Mouse (Mus musculus): Measurements from ENCODE around the gene Hnrnpab. TPM values are rescaled to one million over a fixed set of nuclear protein-coding genes. Genes with fewer than 3 reads are reported as not detected.

The Hnrnpab gene
- total RNA-seq, 2 experiments from 2014 or later: 132 to 133 TPM

DNA sequence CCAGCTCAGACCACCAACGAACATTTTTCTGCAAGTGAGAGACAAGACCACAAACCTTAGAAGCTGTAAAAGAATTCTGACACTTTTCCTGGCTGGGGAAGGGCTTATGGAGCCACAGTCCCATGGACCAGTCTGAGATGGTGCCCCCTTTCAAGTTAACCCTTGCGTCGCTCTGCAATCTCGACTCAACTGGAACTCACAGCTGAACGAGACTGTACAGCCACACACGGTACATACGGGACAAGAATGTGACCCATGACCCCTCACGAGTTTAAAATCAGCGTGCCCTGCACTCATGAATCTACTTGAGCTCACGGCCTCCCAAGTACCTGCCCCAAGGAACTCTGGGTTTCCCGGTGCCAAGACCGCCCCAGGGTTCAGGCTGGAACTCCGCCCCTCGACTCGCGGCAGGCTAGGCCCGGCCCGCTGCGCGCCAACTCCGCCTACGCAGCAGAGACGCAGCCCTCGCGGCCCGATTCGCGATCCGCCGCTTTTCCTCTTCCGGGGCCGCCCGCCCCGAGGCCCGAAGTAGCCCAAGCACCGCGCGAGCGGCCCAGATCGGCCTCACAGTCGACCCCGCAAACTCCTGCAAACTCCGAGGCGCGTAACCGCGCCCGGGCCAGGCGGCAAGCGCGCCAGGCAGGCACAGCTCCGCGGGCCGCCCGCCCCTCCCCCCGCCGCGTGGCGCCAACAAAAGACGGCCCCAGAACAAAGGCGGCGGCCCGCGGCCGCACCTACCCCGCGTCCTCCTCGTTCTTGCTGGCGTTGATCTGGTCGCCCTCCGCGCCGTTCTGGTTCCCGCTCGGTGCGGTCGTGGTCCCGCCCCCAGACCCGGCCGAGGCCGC, 823 bp downstream of the Hnrnpab start:
- DNase-seq: peak; percentile 90 to 95

DNA sequence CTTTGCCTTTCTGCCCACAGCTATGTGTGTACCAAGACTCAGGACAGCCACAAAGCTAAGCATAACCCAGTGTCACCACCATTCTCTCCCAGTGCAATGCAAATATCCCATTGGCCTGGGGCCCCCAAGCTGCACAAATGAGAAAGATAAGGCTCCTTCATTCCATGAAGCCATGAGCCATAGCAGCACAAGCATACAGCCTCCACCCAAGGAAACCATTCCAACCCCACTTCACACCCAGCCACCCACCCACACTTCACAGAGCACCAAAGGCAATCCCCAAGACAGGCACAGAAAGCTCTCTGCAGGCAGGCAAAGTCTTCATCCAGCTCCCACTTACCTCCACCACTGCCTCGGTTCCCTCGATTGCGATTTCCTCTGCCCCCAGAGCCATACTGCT, 4.4 kb downstream of the Hnrnpab start:
- no peak for DNase-seq

DNA sequence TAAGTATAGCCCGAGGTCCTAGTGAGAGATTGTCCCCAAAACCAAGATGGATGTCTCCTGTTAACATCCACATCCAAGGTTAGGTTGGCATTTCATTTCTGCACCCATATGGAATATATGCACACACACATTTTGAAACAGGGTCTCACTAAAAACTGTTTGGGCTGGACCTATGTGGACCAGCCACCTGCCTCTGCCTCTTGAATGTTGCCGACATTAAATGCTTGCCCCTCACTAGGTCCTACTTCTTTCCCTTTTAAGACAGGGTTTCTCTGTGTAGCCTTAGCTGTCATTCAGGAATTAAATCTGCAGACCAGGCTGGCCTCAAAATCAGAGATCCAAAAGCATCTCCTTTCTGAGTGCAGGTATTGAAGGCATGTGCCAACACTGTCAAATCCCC, 9.1 kb downstream of the Hnrnpab start:
- DNase-seq: no peak

DNA sequence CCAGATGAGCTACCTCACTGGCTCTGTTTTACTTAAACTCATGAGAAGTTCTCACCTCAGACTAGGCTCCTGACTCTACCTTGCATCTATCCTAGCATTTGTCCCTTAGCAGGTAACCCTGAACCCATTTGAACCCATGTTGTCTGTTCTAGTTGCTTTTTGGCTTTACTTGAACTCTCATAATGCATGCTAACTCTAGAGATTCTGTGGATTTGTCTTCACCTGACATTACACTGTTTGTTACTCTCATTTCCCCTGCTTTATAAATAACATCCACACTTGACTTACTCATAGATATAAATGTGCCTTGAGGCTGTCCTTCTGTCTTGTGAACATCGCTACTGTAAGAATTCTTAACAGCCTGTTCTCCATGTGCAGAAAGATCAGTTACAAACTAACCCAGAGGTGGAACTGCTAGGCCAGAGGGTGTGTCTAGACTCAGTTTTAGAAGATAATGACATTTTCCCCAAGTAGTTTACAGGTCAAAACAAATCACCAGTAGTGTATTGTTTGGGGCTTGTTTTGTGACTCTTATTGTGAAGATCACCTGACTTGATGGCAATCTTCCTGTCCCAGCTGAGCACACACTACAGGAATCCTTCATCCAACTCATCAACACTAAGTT, 11.1 kb downstream of the Hnrnpab start:
- no peak for DNase-seq

DNA sequence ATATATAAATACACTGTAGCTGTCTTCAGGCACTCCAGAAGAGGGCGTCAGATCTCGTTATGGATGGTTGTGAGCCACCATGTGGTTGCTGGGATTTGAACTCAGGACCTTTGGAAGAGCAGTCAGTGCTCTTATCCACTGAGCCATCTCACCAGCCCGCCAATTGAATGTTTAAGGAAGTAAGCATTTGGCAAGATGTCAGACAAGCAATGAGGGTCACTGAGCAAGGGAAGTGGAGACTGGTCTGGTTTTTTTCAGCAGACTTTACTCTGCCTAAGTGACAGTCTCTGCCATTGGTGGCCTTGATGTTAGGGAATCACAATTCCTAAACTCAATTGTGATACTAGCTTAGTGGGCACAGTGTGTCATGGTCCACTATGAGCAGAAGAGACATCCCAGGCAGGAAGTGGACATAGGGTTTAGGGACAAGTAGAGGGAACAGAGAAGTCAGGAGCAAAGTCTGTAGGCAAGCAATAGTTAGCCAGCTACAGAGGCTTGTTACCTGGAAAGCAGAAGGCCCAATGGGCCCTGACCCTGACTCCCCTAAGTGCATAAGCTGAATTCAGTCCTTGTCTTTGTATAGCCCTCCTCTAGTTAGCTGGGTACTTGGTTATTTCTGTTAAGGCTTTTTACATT, 11.8 kb downstream of the Hnrnpab start:
- DNase-seq: no peak

DNA sequence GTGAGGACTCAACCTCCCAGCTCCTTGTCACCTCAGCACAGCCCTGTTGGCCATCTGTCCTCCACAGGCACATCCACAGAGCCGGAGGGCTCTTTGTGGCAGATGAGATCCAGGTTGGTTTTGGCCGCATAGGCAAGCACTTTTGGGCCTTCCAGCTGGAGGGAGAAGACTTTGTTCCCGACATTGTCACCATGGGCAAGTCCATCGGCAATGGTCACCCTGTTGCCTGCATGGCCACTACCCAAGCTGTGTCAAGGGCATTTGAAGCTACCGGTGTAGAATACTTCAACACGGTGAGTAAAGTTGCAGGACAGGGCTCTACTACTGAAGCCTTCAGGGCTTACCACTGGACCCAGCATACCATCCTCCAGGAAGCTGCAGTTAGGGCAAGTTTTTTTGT, 12.8 kb downstream of the Hnrnpab start:
- DNase-seq: no peak

DNA sequence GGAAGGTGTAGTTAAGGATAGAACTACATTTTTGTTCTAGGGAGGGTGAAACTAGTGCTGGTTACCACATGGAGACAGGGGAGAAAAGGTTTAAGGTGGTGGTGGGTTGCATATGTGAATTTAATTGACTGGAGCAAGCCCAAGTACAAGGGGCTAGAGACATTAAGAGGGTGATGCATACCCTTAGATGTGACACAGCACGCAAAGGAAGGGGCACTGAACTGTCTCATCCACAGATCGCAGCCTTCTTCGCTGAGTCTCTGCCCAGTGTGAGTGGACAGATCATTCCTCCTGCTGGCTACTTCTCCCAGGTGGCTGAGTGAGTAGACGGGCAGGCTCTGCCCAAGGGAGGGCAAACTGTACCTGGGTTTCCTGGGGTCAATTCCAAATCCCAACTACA, 13.3 kb downstream of the Hnrnpab start:
- DNase-seq: no peak

DNA sequence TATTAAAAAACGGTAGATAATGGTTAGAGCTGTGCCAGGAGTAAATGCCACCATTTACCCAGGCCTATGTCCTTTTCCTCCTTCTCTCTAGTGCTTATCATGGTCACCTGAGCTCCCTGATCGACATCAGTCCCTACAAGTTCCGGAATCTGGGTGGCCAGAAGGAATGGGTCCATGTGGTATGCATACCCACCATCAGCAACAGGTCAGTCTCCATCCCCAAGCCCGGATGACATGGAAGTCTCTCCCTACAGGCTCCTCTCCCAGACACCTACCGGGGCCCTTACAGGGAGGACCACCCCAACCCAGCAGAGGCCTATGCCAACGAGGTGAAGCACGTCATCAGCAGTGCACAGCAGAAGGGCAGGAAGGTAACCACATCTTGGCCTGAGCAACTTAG, 14.7 kb downstream of the Hnrnpab start:
- no peak for DNase-seq

DNA sequence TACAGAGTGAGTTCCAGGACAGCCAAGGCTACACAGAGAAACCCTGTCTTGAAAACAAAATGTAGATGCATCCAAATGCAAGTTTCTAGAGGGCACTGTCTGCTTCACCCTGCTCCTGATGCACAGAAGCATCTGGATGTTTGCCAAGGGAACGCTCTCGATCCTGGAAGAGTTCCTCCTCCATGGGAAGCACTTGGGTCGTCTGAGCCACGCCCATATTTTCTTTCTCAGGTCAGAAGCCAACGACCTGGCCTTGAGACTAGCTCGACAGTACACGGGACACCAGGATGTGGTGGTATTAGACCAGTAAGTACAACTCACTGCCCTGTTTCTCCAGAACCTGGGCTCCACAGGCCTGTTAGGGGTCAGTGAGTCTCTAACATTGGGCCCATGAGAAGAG, 15.5 kb downstream of the Hnrnpab start:
- no peak for DNase-seq

DNA sequence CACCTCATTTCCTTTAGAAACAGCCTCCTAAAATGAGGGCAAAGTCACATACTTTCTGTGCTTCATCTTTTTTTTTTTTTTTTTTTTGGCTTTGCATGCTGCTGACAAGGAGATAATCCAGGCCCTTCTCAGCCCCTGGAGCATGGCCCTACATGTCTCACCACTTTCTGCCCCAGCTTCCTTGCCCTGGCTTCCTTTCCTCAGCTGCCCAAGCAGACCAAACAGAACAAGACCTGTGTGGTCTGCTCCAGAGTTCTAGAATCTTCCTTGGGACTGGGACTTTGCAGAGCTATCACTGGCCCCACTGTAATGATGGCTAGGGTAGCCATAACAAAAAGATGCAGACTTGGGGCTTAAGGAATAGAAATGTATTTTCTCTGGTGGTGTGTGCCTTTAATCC, 16.6 kb downstream of the Hnrnpab start:
- no peak for DNase-seq

DNA sequence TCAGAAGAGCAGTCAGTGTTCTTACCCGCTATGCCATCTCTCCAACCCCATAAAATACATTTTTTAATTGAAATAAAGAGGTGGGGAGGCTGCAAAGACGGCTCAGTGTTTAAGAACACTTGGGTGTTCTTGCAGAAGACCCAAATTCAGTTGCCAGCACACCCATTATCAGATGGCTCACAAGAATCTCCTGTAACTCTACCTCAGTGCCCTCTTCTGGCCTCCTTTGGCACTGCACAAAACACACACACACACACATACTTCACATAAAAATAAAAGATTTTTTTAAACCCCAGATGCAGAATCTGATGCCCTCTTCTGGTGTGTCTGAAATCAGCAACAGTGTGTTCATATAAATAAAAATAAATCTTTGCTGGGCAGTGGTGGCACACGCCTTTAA, 17.8 kb downstream of the Hnrnpab start:
- DNase-seq: no peak

DNA sequence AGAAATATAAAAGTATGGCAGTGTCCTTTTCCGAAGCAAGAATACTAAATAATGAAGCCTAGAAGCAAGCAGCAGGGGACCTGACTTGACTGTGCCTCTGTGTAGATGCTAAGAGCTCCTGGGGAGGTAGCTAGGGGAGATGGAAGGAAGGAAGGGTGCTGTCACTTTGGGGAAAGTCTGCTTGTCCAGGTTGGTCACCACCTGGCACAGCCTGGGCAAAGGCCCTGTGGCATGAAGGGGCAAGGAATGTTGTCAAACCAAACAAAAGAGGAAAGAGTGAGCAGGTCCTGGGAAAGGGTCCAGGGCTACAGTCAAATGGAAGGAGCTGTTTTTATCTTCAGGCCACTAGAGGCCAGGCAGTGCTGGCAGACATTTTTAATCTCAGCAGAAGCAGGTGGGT, 19.6 kb downstream of the Hnrnpab start:
- DNase-seq: no peak

DNA sequence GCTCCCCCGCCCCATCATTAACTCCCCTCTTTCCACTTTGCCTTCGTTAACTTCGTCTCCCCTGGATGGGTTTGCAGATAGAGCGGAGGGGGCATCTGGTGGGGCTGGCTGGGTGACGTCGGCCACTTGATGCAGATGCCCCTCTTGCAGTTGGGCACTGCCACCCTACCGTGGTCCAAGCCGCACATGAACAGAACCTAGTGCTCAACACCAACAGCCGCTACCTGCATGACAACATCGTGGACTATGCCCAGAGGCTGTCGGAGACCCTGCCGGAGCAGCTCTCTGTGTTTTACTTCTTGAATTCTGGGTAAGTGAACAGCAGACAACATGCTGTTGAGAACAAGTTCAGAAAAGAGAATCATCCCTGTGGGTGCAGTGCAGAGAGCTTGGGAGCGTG, 20.2 kb downstream of the Hnrnpab start:
- DNase-seq: no peak

DNA sequence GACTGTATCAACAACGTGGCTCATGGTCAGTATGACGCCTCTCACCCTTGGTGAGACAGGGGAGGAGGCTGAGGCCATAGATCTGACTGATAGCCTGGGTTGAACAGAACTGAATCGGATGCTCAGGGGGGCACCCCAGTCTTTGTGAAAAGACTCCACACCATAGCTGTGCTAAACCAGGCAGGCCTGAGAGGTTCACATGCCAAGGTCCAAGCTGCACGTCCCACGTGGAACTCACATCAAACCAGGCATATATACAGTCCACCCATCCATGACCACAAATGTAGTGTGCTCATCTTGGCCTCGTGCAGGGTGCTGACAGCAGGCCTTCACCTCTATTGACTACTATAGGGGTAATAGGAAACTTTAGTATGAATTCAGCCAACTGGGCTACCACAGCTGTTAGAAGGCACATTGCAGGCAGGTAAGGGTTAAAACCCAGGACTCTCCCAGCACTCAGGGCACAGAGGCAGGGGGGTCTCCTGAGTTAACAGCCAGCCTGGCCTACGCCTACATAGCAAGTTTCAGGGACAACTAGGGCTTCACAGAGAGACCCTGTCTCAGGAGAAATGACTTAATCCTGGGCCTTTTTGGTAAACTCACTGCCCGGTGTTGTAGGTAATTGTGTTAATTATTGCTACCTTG, 20.9 kb downstream of the Hnrnpab start:
- no peak for DNase-seq

DNA sequence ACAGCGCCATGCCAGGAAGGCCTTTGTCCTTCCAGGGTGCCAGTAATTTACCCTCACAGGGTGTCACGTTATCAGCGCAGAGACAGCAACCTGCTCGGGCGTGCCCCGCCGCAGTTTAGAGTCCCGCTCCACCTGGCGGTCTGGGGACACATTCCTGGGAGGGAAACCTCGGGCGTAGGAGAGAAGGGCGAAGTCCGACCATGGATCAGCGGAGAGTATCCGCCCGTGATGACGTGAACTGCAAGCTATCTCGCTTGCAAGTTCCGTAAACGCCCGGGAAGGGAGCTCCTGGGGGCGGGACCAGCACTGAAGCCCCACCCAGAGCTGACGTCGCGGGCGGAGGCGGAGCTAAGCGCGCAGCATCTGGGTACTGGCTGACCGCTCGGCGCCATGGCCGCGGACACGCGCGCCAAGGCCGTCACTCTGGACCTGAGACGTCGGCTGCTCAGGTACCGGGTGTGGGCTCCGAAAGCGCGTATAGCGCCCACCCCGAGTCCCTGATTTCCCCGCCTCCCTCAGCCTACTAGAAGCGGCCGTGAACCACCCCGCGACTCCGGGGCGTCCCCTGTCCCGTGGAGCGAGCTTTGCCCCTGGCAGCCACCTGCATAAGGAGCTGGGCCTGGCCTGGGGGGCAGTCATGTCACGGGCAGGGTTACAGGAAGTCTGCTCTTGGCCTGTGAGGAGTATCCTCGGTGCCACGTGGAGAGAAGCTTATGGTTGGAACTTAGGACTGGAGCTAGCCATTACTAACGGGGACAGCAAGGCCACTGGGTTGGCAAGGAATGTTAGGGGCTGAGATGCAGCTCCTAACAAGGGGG, 22.0 kb downstream of the Hnrnpab start, which contains the start of gene Phykpl:
TSS of gene Phykpl (plus strand) at position 327 of the 818 bp plus-strand sequence.
- peak; percentile 98 to 99 for DNase-seq

DNA sequence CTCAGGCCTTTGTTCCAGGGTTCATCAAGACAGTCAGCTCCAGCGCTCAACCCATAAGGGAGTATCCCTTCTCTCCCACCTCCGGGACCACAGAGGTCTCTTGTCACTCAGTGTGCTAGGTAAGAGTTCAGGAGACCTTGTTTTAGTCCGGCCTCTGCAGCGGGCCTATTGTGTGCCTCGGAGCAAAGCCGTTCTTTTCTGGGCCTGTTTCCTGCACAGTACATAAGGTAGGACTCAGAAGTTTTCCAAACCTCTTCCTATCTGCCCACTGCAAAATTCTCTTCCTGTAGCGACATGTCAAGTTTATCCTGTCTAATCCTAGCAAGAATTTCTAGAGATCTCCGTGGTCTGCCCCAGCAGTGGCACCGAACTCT, 22.6 kb downstream of the Hnrnpab start:
- DNase-seq: no peak

DNA sequence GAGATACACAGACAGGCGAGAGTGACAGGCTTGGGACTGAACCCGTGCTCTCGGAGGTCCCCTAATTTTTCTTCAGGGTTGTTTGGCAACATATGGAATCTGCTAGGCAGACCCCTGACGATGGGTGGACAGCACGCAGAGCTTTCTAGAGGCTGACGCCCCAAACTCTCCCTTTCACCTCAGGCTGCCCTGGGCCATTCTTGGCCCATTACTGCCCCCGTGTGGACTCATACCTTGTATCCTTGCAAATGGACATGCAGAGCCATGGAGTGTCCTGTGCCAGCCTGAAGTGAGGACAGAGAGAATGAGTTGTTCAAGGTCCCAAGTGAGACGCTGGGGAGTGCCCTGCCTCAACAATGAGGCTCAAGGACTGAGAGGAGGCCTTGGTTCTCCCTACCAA, 23.9 kb downstream of the Hnrnpab start:
- DNase-seq: peak; percentile 73 to 82

DNA sequence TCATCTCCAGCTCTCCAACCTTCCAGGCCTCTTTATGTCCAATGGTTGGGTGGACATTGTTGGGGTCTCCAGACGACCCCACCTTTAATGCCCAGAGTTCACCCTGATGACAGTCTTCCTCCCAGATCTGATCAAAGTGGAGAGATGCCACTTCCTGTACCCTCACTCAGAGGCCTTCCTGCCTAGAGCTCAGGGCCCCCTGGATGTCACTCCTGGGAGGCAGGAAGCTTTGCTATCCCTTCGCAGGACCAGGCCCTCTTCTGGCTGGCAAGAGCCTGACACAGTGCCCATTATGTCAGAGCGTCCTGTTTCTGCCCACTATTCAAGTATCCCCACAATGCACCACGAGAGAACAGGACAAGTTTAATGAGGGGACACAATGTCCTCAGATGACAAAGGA, 27.6 kb downstream of the Hnrnpab start:
- no peak for DNase-seq

DNA sequence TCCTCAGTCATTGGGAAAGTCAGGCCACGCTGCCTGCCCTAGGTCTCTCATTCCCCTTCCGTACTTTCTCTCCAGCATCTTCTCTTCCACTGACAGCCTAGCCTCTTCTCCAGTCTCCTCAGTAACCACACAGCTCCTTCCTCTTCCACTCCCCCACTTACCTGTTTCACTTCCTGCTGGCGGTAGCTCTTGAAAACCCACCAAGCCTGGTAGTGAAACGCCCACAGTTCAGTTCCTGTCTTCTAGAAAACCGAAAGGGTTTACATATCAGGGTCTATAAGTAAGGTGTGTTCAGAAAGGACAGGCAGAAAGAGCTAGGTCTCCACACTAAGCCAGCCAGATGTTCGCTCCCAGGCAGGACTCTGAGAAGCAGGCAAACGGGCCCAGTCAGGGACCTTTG, 29.1 kb downstream of the Hnrnpab start:
- no peak for DNase-seq

DNA sequence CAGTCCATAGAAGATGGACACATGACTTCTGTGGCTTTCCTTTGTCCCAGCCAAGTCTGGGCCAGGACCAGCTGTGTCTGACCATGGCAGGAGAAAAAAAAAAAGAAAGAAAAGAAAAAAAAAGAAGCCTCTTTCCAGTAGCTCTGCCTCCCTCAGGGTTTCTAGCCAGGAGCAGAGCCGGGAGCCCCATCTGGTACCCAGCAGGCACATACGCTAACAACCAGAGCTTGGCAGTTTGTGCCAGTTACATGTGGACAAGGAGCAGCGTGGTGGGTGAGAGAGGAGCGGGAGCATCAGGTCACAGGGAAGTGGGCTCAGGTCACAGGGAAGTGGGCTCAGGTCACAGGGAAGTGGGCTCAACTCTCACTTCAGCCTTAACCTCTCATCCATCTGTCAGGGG, 30.2 kb downstream of the Hnrnpab start:
- DNase-seq: no peak

DNA sequence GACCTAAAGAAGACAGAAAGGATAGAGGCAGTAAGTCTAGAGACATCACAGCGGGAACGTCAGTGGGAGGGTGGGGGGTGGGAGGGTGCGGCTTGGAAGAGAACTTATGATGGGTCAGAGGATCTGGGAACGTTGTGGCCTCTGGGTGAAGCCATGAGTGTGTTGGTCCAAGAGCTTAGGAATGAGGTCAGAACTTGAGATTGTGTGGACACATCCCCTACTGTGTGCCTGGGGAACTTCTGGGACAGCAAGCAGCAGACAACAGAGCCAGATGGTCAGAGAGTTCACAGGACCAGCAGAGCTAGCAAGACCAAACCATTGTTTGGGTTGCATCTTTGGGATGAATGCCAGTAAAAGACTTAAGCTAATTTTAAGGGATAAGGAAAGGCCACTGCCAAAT, 37.8 kb downstream of the Hnrnpab start:
- no peak for DNase-seq

DNA sequence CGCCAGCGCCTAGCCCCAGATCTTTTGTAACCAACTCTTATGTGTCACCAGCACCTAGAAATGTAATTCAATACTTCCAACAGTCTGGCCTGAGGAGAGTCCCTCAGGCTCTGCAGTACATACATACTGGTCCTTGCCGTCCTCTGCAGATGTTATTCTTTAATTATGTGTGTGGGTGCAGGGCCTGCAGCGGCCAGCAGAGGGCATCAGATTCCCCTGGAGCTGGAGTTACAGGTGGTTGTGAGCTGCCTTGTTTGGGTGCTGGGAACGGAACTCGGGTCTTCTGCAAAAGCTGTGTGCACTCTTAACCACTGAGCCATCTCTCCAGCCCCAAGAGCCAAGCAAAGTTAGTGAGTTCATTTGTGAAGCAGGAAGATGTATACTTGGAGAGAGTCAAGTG, 40.7 kb downstream of the Hnrnpab start:
- no peak for DNase-seq

Data from heart, adult 18-20 months (tissue).